Mouse (Mus musculus) liver, embryonic 14.5 days (tissue): ENCODE results near the gene Vps4a.

Experiments
- CTCF ChIP-seq: IDR thresholded peaks from 2 replicates; pipeline ENCODE4 v1.5.1; 2016; ENCODE audit warnings: antibody characterized with exemption, low read depth, control low read depth
- EP300 ChIP-seq: IDR thresholded peaks from 2 replicates; pipeline ENCODE4 v1.6.1; 2016; ENCODE audit warnings: antibody characterized with exemption, low read depth

DNA sequence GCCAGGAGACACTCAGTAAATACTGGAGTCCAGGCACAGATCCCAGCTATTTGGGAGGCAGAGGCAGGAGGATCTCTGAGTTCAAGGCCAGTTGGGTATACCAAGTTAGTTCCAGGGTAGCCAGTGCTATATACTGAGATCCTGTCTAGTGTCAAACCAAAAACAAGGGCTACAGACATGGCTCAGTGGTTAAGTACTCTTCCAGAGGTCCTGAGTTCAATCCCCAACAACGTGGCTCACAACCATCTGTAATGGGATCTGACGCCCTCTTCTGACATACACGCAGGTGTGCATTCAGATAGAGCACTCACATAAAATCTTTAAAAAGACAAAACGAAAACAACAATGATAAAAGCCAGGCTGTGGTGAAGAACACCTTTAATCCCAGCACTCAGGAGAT, 18.5 kb downstream of the Vps4a start:
- TF ChIP-seq CTCF (no peak), EP300 (no peak)
